Mouse (Mus musculus) C2C12 (cell line): ENCODE measurements at regions not wholly inside any gene's neighbourhood (a gene's known extent, or its start where the extent isn't known, plus 50 kb on each side); places are given as distances from the start of the nearest gene placed in this dataset.

Experiments used
- H3K27me3 ChIP-seq: one replicate; pipeline ENCODE4 v1.6.1; 2011; ENCODE audit not compliant: control insufficient read depth, insufficient read depth, insufficient read length
- H3K36me3 ChIP-seq: one replicate; pipeline ENCODE4 v1.6.1; 2011; ENCODE audit not compliant: control insufficient read depth, insufficient read depth
- H3K4me3 ChIP-seq: one replicate; pipeline ENCODE4 v1.5.1; 2011; ENCODE audit warnings: mild to moderate bottlenecking, control low read depth; ENCODE audit not compliant: poor library complexity, insufficient read depth, severe bottlenecking
- H3K79me2 ChIP-seq: one replicate; pipeline ENCODE4 v1.6.1; 2011; ENCODE audit not compliant: control insufficient read depth, insufficient read depth
- H3K79me3 ChIP-seq: one replicate; pipeline ENCODE4 v1.6.1; 2011; ENCODE audit warnings: low read depth, control low read depth
- H3ac ChIP-seq: one replicate; pipeline ENCODE3; 2011; ENCODE audit warnings: low read depth; ENCODE audit not compliant: control insufficient read depth, insufficient read length
- CEBPB ChIP-seq: IDR thresholded peaks from one replicate; pipeline ENCODE4 v1.6.1; 2011; ENCODE audit warnings: low read depth, mild to moderate bottlenecking, control low read depth, moderate library complexity
- CTCF ChIP-seq: IDR thresholded peaks from one replicate; pipeline ENCODE4 v1.5.1; 2011; ENCODE audit not compliant: control insufficient read depth, insufficient read depth, insufficient read length
- FOSL1 ChIP-seq: IDR thresholded peaks from one replicate; pipeline ENCODE4 v1.8.0; 2011; ENCODE audit warnings: mild to moderate bottlenecking, low read length; ENCODE audit not compliant: poor library complexity, insufficient read depth, severe bottlenecking
- MAX ChIP-seq: IDR thresholded peaks from one replicate; pipeline ENCODE4 v1.6.1; 2011; ENCODE audit warnings: mild to moderate bottlenecking, control low read depth
- MYOD1 ChIP-seq: IDR thresholded peaks from one replicate; pipeline ENCODE4 v1.6.1; 2011; ENCODE audit warnings: low read depth; ENCODE audit not compliant: control insufficient read depth, insufficient read length
- MYOG ChIP-seq: IDR thresholded peaks from one replicate; pipeline ENCODE4 v1.6.1; 2011; ENCODE audit not compliant: control insufficient read depth, insufficient read length; ENCODE audit errors: extremely low read depth
- USF1 ChIP-seq: IDR thresholded peaks from one replicate; pipeline ENCODE4 v1.6.1; 2011; ENCODE audit warnings: low read depth, mild to moderate bottlenecking, control low read depth, moderate library complexity

DNA sequence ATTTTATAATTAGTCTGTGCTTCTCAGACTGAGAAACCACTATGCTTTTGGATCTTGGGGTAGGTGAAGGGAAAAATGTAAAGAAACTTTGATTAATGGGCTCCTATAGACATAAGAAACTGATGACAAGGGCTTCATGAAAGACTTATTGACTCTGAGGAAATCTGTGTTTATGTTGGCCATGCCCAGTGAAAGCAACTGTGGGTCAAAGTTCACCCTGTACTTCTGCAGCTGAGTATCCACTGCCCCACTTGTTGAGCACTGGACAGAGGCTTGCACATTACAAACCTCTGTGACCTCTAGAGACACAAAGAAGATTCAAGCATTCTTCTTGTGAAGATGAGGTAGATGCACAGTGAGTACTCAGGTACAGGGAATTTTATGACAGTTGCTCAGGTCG lies 114.7 kb upstream of the Adra1d start:
- Histone ChIP-seq H3K79me3 (no peaks in the 10 kb centered on the region), H3K79me2 (no peaks in the 10 kb centered on the region), H3K36me3 (no peaks in the 10 kb centered on the region), H3K27me3 (no peaks in the 10 kb centered on the region), H3K4me3 (no peak overlapping the region), H3ac (no peak overlapping the region)
- no peak for TF ChIP-seq MYOG

DNA sequence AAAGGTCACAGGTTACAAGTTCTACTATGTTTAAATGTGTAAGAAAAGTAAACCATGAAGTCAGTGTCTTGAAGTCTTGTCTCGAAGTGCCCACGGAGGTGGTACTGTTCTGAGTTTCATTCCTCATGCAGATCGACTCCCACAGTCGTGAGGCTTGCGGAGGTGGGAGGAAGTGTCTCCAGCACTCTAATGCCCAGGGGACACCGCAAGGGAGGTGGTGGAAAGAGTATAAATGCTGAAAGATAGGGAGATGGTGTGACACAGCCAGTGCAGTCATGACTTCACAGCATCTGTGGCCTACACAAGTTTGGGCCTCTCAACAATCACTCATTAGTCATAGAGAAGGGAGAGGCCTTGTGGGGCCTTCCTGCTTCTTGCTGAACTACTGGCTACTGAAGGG lies 112.8 kb upstream of the Adra1d start:
- H3K36me3 ChIP-seq = no peaks in the 10 kb centered on the region
- TF ChIP-seq FOSL1 = no peak
- TF ChIP-seq MAX = no peak
- TF ChIP-seq MYOG = no peak
- TF ChIP-seq USF1 = no peak
- TF ChIP-seq CTCF = no peak
- TF ChIP-seq MYOD1 = no peak
- no peak for TF ChIP-seq CEBPB
- H3K79me2 ChIP-seq = no peaks in the 10 kb centered on the region

DNA sequence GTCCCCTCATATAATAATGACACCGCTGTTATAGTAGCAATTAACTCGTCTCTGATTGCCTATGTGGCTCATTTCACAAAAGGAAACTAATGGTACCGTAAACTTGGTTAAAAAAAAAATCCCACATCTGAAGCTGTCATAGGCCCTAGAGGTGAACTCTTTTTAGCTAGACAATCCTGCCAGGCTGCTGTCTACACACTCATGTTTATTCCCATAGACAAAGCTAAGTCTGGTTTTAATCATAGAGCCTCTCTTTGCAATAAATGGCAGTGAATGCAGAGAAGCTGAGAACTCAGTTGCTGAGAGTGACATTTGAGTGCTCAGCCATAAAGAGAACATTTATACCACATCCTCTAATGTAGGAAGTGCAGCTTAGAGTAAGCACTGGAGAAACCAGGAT lies 111.3 kb upstream of the Adra1d start:
- no peak for TF ChIP-seq USF1
- TF ChIP-seq MAX = no peak
- TF ChIP-seq MYOD1 = no peak
- TF ChIP-seq MYOG = no peak
- no peak for TF ChIP-seq CTCF
- TF ChIP-seq CEBPB = no peak
- no peak for TF ChIP-seq FOSL1
- no peaks in the 10 kb centered on the region for H3K79me2 ChIP-seq
- no peak overlapping the region for H3ac ChIP-seq
- H3K4me3 ChIP-seq = no peak overlapping the region
- H3K27me3 ChIP-seq = no peaks in the 10 kb centered on the region
- no peaks in the 10 kb centered on the region for H3K79me3 ChIP-seq
- no peaks in the 10 kb centered on the region for H3K36me3 ChIP-seq

More for the DNA sequence above, 112.8 kb upstream of the Adra1d start:
- H3K79me3 ChIP-seq = no peaks in the 10 kb centered on the region
- no peak overlapping the region for H3ac ChIP-seq
- H3K27me3 ChIP-seq = no peaks in the 10 kb centered on the region
- H3K4me3 ChIP-seq = no peak overlapping the region

- H3K4me3 ChIP-seq = no peak overlapping the region
- H3K36me3 ChIP-seq = no peaks in the 10 kb centered on the region
- no peak overlapping the region for H3ac ChIP-seq
- H3K27me3 ChIP-seq = no peaks in the 10 kb centered on the region
- no peaks in the 10 kb centered on the region for H3K79me3 ChIP-seq
- TF ChIP-seq FOSL1 = no peak
- no peak for TF ChIP-seq MYOG
- TF ChIP-seq CTCF = no peak
- TF ChIP-seq MAX = no peak
- TF ChIP-seq USF1 = no peak
- TF ChIP-seq MYOD1 = no peak
- no peak for TF ChIP-seq CEBPB
- H3K79me2 ChIP-seq = no peaks in the 10 kb centered on the region
Measured at GRCm38 (mm10) chr2:131672646-131673045, 110.6 kb upstream of the Adra1d start.

DNA sequence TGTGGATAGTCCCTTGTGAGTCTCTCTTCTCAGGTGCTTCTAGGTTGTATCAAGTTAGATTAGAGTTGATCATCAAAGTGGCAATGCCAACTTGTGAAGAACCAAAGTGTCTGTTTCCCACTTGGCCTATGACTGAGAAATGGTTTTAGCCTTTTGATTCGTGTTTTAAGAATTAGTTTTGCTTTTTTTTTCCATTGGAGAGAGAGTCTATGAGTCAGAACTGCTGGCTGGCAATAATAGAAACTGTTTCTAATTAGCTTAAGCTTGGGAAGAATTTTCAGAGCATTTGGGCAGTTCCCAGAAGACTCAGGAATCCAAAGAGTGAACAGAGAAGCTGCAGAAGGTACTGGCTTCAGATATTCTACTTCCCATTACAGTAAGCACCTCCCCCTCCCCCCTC lies 110.1 kb upstream of the Adra1d start:
- Histone ChIP-seq H3K27me3 (no peaks in the 10 kb centered on the region), H3K79me3 (no peaks in the 10 kb centered on the region), H3K79me2 (no peaks in the 10 kb centered on the region), H3K36me3 (no peaks in the 10 kb centered on the region), H3K4me3 (no peak overlapping the region), H3ac (no peak overlapping the region)
- no peak for TF ChIP-seq MYOD1
- TF ChIP-seq MAX = no peak
- TF ChIP-seq MYOG = no peak
- no peak for TF ChIP-seq CTCF
- no peak for TF ChIP-seq USF1
- no peak for TF ChIP-seq FOSL1
- no peak for TF ChIP-seq CEBPB

DNA sequence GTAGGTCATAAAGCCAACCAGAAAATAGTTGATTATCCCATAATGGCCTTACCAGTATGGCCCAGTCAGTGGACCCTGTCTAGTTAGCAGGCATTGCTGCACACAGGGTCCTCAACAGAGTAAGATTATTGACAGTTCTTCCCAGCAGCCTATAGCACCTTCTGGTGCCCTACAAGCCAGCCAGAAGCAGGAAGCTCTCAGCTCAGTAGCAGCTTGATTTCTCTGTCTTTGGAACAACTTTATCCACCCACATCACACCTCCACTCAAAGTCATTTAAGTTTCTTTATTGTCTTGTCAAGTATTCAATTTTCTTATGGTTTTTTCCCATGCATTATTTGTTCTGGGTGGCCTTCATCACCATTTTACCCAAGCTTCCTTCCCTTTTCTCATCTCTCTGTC lies 108.8 kb upstream of the Adra1d start:
- Histone ChIP-seq H3K36me3 (no peaks in the 10 kb centered on the region), H3K79me2 (no peaks in the 10 kb centered on the region), H3ac (no peak overlapping the region), H3K79me3 (no peaks in the 10 kb centered on the region), H3K27me3 (no peaks in the 10 kb centered on the region), H3K4me3 (no peak overlapping the region)
- no peak for TF ChIP-seq CTCF
